Mouse (Mus musculus): Measurements from ENCODE around the gene Hist1h4k.
"Not testable (repeated sequence)": the region's sequence is repeated elsewhere in the genome, so short reads cannot be mapped to it uniquely, and the experiment has no call there.

Gene Hist1h4k

GRCm38 (mm10) chr13:21754294-21755001, 4.1 kb upstream of the Hist1h4k start:
- DNase-seq (ENCODE audit: low spot score in 2 of 2) = not testable (repeated sequence)

- DNase-seq (ENCODE audit: low spot score in 2 of 2) = peak; percentile 82 to 88
Observed at GRCm38 (mm10) chr13:21753524-21754285, 3.4 kb upstream of the Hist1h4k start, which contains the start of the genes Hist1h2ak and Hist1h2bn. TSS of gene Hist1h2ak (minus strand) at chr13:21753827. TSS of gene Hist1h2bn (plus strand) at chr13:21754123.

- DNase-seq (ENCODE audit: low spot score in 2 of 2) = no peak
Observed at GRCm38 (mm10) chr13:21753051-21753523, 2.8 kb upstream of the Hist1h4k start.

- no peak for DNase-seq (ENCODE audit: low spot score in 2 of 2)
Observed at GRCm38 (mm10) chr13:21752356-21752755, 2.1 kb upstream of the Hist1h4k start.

GRCm38 (mm10) chr13:21751827-21752226, 1.5 kb upstream of the Hist1h4k start:
- no peak for DNase-seq (ENCODE audit: low spot score in 2 of 2)

- DNase-seq (ENCODE audit: low spot score in 2 of 2) = no peak
Observed at GRCm38 (mm10) chr13:21751417-21751816, 1.1 kb upstream of the Hist1h4k start.

GRCm38 (mm10) chr13:21749387-21750158, 732 bp downstream of the Hist1h4k start:
- no peak for DNase-seq (ENCODE audit: low spot score in 2 of 2)

GRCm38 (mm10) chr13:21745006-21745405, 5.3 kb downstream of the Hist1h4k start:
- DNase-seq (ENCODE audit: low spot score in 2 of 2) = no peak

DNA sequence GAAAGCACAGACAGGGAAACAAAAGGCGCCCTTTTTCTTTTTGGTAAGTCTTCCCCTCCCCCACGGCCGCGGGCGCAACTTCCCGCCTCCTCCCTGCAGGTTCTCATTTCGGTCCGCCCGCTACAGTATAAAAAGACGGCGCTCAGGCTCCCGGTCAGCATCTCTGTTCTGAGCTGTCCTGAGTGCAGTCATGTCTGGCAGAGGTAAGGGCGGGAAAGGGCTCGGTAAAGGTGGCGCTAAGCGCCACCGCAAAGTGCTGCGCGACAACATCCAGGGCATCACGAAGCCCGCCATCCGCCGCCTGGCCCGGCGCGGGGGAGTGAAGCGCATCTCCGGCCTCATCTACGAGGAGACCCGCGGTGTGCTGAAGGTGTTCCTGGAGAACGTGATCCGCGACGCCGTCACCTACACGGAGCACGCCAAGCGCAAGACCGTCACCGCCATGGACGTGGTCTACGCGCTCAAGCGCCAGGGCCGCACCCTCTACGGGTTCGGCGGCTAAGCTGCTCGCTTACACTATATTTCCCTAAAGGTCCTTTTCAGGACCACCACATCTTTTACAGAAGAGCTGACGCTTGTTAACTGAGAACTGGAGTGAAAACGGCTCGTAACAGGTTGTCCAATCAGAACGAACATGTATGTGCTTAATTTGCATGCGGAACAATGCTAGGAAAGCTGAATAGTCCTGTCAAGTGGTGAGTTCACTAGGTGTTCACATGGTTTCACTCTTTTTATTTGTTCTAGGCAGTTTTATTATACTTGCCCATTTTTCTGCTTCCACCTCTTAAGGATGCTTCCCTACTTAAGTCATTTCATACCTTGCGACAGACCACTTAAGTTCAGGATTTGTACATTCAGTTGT, 15.2 kb downstream of the Hist1h4k start, which contains the start of gene Hist1h4j:
Hist1h4j (plus strand) TSS at position 159 of the 862 bp plus-strand sequence.
- DNase-seq (ENCODE audit: low spot score in 2 of 2) = peak in 1 of 2 experiments; percentile 83

DNA sequence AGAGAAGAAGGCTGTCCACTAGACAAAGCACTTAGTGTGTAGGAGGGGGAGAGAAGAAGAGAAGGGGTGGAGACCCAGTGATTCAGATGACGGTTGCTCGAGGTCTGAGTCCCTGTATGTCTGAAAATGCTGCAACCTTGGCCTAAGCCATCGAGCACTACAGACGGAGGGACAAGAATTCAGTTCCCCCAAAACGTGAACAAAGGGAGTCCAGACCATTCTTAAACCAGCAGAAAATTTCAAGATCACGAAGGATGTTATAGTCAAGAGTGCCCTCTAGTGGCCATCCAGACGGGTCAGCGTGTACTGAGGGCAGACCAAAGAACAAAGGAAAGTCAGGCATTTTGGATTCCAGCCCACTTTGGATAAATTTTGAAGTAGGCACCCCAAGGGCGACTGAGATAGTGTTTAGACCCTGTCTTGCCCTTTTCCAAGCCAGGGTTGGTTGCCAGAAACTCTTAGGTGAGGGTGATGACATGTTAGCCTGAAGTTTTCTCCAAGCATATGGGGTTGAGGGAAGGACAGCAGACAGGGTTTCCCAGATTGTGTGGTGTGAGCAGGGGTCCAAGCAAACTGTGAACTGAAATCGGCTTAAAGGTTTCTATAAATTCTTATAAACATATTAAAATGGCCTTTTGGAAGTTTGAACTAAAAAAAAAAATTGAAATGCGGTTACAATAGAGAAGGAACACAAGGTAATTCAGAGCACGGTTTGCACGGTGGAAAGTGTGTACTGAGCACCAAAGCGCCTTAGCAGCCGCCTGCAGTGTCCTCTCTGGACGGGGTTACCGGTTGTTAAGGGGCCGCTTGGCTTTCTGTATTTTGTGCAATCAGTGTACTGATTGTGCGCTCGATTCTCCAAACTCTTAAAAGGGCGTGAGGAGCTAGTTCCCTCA, 16.0 kb downstream of the Hist1h4k start:
- peak in 1 of 2 experiments; percentile 80 for DNase-seq (ENCODE audit: low spot score in 2 of 2)

GRCm38 (mm10) chr13:21733466-21733865, 16.8 kb downstream of the Hist1h4k start:
- no peak for DNase-seq (ENCODE audit: low spot score in 2 of 2)

DNA sequence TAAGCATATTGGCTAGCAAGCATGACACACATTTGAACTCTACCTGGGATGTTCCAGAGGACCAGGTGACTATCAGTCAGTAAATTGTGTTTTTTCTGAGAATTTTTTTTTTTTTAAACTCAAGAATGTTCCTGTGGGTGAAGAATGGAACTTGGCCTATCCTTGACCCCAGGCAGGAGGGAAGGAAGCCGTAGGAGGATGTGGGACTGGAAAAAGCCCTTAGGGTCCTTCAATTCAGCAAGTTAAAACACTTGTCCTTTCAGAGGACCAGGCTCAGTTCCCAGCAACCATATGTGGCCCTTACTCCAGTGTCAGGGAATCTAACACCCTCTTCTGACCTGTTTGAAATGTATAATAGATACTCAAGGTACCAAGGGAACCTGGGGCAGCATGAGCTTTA, 20.8 kb downstream of the Hist1h4k start:
- no peak for DNase-seq (ENCODE audit: low spot score in 2 of 2)

- DNase-seq (ENCODE audit: low spot score in 2 of 2) = no peak
Observed at GRCm38 (mm10) chr13:21727948-21728572, 22.2 kb downstream of the Hist1h4k start.

- DNase-seq (ENCODE audit: low spot score in 2 of 2) = no peak
Observed at GRCm38 (mm10) chr13:21722993-21723836, 27.1 kb downstream of the Hist1h4k start.

- DNase-seq (ENCODE audit: low spot score in 2 of 2) = no peak
Observed at GRCm38 (mm10) chr13:21722373-21722925, 27.9 kb downstream of the Hist1h4k start.

- peak; percentile 74 to 80 for DNase-seq (ENCODE audit: low spot score in 2 of 2)
Observed at GRCm38 (mm10) chr13:21721757-21722372, 28.4 kb downstream of the Hist1h4k start, which contains the start of gene Hist1h2bm. TSS of gene Hist1h2bm (plus strand) at chr13:21722044.

DNA sequence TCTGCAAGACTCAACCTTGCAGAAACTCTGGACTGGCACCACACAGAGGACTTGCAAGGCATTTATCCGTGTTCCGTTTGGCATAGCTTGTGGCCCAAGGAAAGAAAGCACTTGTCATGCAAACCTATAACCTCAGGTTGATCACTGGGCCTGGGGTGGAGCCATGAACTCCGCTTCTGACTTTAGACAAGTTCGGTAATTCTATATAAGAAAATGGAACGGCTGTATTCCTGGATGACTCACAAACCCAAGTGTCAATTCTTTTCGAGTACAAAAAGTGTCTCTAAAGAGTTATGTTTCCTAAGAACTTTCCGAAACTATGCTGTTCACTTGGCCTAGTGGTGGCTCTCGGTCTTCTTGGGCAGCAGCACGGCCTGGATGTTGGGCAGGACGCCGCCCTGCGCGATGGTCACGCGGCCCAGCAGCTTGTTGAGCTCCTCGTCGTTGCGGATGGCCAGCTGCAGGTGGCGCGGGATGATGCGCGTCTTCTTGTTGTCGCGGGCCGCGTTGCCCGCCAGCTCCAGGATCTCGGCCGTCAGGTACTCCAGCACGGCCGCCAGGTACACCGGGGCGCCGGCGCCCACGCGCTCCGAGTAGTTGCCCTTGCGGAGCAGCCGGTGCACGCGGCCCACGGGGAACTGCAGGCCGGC, 29.1 kb downstream of the Hist1h4k start:
- not testable (repeated sequence) for DNase-seq (ENCODE audit: low spot score in 2 of 2)
